Mouse (Mus musculus) erythroblast, embryonic 14.5 days (primary cell): Measurements from ENCODE around the gene Tmco1.

Experiments used
- GATA1 ChIP-seq: IDR thresholded peaks from 2 replicates; pipeline ENCODE4 v1.6.1; 2012; ENCODE audit warnings: low read length, inconsistent platforms, mixed read lengths
- TAL1 ChIP-seq: IDR thresholded peaks from 3 replicates; pipeline ENCODE4 v1.6.1; 2012; ENCODE audit warnings: low read length, inconsistent platforms, mixed read lengths

GRCm38 (mm10) chr1:167278395-167278794, 29.8 kb upstream of the Tmco1 start:
- TF ChIP-seq TAL1 (no peak), GATA1 (no peak)
